Mouse (Mus musculus): Measurements from ENCODE around the gene Cdk15. TPM values are rescaled to one million over a fixed set of nuclear protein-coding genes. Genes with fewer than 3 reads are reported as not detected.

Cdk15 gene
- polyA plus RNA-seq, 1 experiment from 2014 or later: not detected

DNA sequence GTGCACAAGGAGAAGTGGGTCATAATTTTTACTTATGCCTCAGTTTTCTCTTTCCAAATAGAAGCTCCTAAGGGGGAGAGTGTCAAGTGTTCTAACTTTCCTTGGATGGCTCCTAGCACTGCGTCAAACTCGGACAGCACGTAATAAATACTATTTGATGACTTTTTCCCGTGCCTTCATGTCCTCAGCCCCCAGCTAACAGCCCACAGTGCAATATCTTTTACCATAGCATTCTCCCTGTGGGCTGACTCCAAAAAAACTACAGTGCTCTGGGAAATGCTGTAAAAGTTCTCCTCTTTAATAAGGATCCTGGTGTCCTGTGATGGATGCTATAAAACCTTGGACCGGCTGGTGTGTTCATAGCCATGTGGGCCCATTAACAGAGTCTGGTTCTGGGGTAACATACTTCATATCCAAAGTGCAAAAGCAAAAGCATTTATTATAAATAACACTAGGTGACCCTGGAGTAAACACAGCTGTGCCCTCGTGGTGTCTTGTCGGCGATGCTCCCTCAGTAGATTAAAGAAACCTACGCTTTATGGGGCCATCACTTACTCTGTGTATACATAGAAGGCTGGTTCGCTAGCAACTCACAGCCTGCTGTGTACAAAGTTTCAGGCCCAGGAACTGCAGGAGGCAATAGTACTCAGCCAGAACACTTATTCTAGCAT is 112.1 kb downstream of the Cdk15 start:
- H3K4me2 ChIP-seq (ENCODE audit: low read length): no peak overlapping the region
- no peaks in the 10 kb centered on the region for H3K36me3 ChIP-seq (ENCODE audit: control insufficient read depth, insufficient read depth, low read length)
- H3K27ac ChIP-seq (replicated peaks in 1 of 2; ENCODE audit: control insufficient read depth in 1 of 2, insufficient read depth in 1 of 2, low read depth in 2 of 2, low read length in 2 of 2): no peak overlapping the region
- peaks cover 86% of the 10 kb centered on the region for H3K27me3 ChIP-seq (ENCODE audit: control insufficient read depth, insufficient read depth, low read length)
- H3K4me3 ChIP-seq (ENCODE audit: control insufficient read depth in 1 of 2, insufficient read depth in 1 of 2, low read depth in 1 of 2, low read length in 2 of 2): no peak overlapping the region
- 74% methylated on average over 10 of the region's 10 CpGs for WGBS
- no peak for ATAC-seq (ENCODE audit: insufficient number of reproducible peaks, insufficient read depth, low FRiP score, low read depth)
- H3K4me1 ChIP-seq (ENCODE audit: control insufficient read depth in 2 of 2, insufficient read depth in 2 of 2, low read length in 2 of 2): peaks cover 10 to 16% of the 10 kb centered on the region in 2 experiments; a peak in 2 of 4 replicates
- H3K9ac ChIP-seq (ENCODE audit: low read length): no peak overlapping the region
- H3K9me3 ChIP-seq (ENCODE audit: control insufficient read depth, low read length): no peaks in the 10 kb centered on the region

DNA sequence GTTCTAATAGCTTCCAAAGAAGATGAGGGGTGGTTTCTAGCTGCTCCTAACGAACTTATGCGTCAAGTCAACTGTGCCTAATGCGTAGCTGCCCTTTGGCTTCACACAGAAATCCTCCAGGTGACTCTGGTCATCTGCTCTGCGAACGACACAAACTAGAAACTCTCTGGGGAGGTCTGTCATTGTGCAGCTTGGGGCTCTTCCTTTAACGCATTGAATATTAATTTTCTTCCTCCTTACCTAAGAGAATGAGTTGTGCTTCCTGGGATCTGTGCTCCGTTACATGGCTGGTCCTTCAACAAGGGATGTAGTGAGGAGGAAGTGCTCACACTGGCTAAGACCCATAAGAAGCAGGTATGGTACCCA is 112.6 kb downstream of the Cdk15 start:
- Histone ChIP-seq H3K9ac (ENCODE audit: low read length) (no peak overlapping the region), H3K27ac (replicated peaks in 1 of 2; ENCODE audit: control insufficient read depth in 1 of 2, insufficient read depth in 1 of 2, low read depth in 2 of 2, low read length in 2 of 2) (no peak overlapping the region), H3K27me3 (ENCODE audit: control insufficient read depth, insufficient read depth, low read length) (peaks cover 84% of the 10 kb centered on the region), H3K4me3 (ENCODE audit: control insufficient read depth in 1 of 2, insufficient read depth in 1 of 2, low read depth in 1 of 2, low read length in 2 of 2) (no peak overlapping the region), H3K36me3 (ENCODE audit: control insufficient read depth, insufficient read depth, low read length) (no peaks in the 10 kb centered on the region), H3K4me1 (ENCODE audit: control insufficient read depth in 2 of 2, insufficient read depth in 2 of 2, low read length in 2 of 2) (peaks cover 9 to 15% of the 10 kb centered on the region in 2 experiments; a peak in 2 of 4 replicates), H3K9me3 (ENCODE audit: control insufficient read depth, low read length) (no peaks in the 10 kb centered on the region), H3K4me2 (ENCODE audit: low read length) (no peak overlapping the region)
- no peak for ATAC-seq (ENCODE audit: insufficient number of reproducible peaks, insufficient read depth, low FRiP score, low read depth)
- 81% methylated on average over 7 of the region's 7 CpGs for WGBS

DNA sequence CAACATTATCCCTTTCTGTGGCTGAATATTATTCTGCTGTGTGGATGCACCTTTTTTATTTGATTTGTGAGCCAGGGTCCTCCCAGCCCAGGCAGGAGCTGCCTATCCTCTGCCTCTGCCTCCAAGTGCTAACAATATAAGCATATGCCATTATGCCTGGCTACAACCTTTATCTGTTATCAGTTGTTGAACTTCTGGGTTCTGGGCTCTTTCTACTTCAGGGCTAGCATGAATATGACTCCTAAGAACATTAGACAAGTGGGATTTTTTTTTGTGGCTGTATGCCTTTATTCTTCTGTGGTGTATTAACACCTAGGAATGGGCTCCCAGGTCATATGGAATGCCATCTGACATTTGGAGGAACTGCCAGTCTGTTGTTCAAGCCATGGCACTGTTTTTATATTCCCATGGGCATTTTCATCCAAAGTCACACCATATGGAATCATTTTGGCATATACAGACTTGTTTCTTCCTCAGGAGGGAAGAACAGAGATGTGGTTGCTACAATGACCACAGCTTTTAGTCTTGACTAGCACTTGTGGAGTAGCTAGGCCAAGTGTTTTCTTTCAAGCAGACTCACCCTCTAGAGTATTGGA is 113.7 kb downstream of the Cdk15 start:
- Histone ChIP-seq H3K4me1 (ENCODE audit: control insufficient read depth in 2 of 2, insufficient read depth in 2 of 2, low read length in 2 of 2) (peaks cover 5 to 9% of the 10 kb centered on the region in 2 experiments; a peak in 2 of 4 replicates), H3K9me3 (ENCODE audit: control insufficient read depth, low read length) (peaks cover 4% of the 10 kb centered on the region; the same call in 1 of the 2 replicates), H3K27me3 (ENCODE audit: control insufficient read depth, insufficient read depth, low read length) (peaks cover 81% of the 10 kb centered on the region), H3K4me2 (ENCODE audit: low read length) (no peak overlapping the region), H3K4me3 (ENCODE audit: control insufficient read depth in 1 of 2, insufficient read depth in 1 of 2, low read depth in 1 of 2, low read length in 2 of 2) (no peak overlapping the region), H3K9ac (ENCODE audit: low read length) (no peak overlapping the region), H3K36me3 (ENCODE audit: control insufficient read depth, insufficient read depth, low read length) (no peaks in the 10 kb centered on the region), H3K27ac (replicated peaks in 1 of 2; ENCODE audit: control insufficient read depth in 1 of 2, insufficient read depth in 1 of 2, low read depth in 2 of 2, low read length in 2 of 2) (no peak overlapping the region)
- ATAC-seq (ENCODE audit: insufficient number of reproducible peaks, insufficient read depth, low FRiP score, low read depth): no peak

DNA sequence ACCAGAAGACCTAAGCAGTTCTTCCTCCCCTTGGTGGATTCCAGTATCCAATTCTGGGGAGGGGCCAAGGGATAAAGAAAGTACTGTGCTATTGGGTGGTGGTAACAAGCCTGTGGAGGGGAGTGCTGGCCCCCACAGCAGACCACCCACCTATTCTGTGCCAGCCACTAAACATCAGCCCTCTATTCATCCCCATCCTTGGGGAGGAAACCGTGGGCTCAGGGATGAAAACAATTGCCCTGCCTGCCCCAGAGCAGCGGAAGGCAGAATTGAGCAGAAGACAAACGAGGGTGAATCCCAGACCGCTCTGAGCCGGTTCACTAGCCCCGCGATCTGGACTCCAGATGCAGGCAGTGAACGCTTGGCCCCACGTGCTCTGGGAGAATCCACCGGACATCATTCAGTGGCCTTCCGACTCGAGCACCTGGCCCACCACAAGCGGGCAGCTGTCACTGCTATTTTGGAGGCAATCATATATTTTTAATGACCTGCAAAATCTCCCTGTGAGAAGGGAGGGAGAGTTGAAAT is 119.4 kb downstream of the Cdk15 start:
- ATAC-seq (ENCODE audit: insufficient number of reproducible peaks, insufficient read depth, low FRiP score, low read depth): no peak
- Histone ChIP-seq H3K4me1 (ENCODE audit: control insufficient read depth in 2 of 2, insufficient read depth in 2 of 2, low read length in 2 of 2) (peaks cover 0 to 3% of the 10 kb centered on the region in 2 experiments; a peak in 1 of 4 replicates), H3K36me3 (ENCODE audit: control insufficient read depth, insufficient read depth, low read length) (no peaks in the 10 kb centered on the region), H3K4me3 (ENCODE audit: control insufficient read depth in 1 of 2, insufficient read depth in 1 of 2, low read depth in 1 of 2, low read length in 2 of 2) (no peak overlapping the region), H3K9ac (ENCODE audit: low read length) (no peak overlapping the region), H3K27ac (replicated peaks in 1 of 2; ENCODE audit: control insufficient read depth in 1 of 2, insufficient read depth in 1 of 2, low read depth in 2 of 2, low read length in 2 of 2) (no peak overlapping the region), H3K9me3 (ENCODE audit: control insufficient read depth, low read length) (peaks cover 4% of the 10 kb centered on the region; the same call in 1 of the 2 replicates), H3K4me2 (ENCODE audit: low read length) (no peak overlapping the region), H3K27me3 (ENCODE audit: control insufficient read depth, insufficient read depth, low read length) (peaks cover 58% of the 10 kb centered on the region)
- 23% methylated on average over 13 of the region's 13 CpGs for WGBS

GRCm38 (mm10) chr1:59376557-59376956 is 119.9 kb downstream of the Cdk15 start:
- Histone ChIP-seq H3K4me1 (ENCODE audit: control insufficient read depth in 2 of 2, insufficient read depth in 2 of 2, low read length in 2 of 2) (peaks cover 0 to 3% of the 10 kb centered on the region in 2 experiments; a peak in 1 of 4 replicates), H3K9me3 (ENCODE audit: control insufficient read depth, low read length) (peaks cover 4% of the 10 kb centered on the region; the same call in 1 of the 2 replicates), H3K27ac (replicated peaks in 1 of 2; ENCODE audit: control insufficient read depth in 1 of 2, insufficient read depth in 1 of 2, low read depth in 2 of 2, low read length in 2 of 2) (no peak overlapping the region), H3K27me3 (ENCODE audit: control insufficient read depth, insufficient read depth, low read length) (peaks cover 53% of the 10 kb centered on the region), H3K4me2 (ENCODE audit: low read length) (no peak overlapping the region), H3K36me3 (ENCODE audit: control insufficient read depth, insufficient read depth, low read length) (no peaks in the 10 kb centered on the region), H3K9ac (ENCODE audit: low read length) (no peak overlapping the region), H3K4me3 (ENCODE audit: control insufficient read depth in 1 of 2, insufficient read depth in 1 of 2, low read depth in 1 of 2, low read length in 2 of 2) (no peak overlapping the region)
- no peak for ATAC-seq (ENCODE audit: insufficient number of reproducible peaks, insufficient read depth, low FRiP score, low read depth)
- 17% methylated on average over 3 of the region's 3 CpGs for WGBS

- no peak overlapping the region for H3K4me2 ChIP-seq (ENCODE audit: low read length)
- H3K9me3 ChIP-seq (ENCODE audit: control insufficient read depth, low read length): peaks cover 4% of the 10 kb centered on the region; the same call in 1 of the 2 replicates
- ATAC-seq (ENCODE audit: insufficient number of reproducible peaks, insufficient read depth, low FRiP score, low read depth): no peak
- peaks cover 46% of the 10 kb centered on the region for H3K27me3 ChIP-seq (ENCODE audit: control insufficient read depth, insufficient read depth, low read length)
- H3K4me1 ChIP-seq (ENCODE audit: control insufficient read depth in 2 of 2, insufficient read depth in 2 of 2, low read length in 2 of 2): peaks cover 0 to 3% of the 10 kb centered on the region in 2 experiments; a peak in 1 of 4 replicates
- H3K4me3 ChIP-seq (ENCODE audit: control insufficient read depth in 1 of 2, insufficient read depth in 1 of 2, low read depth in 1 of 2, low read length in 2 of 2): no peak overlapping the region
- 70% methylated on average over 9 of the region's 9 CpGs for WGBS
- no peak overlapping the region for H3K9ac ChIP-seq (ENCODE audit: low read length)
- no peak overlapping the region for H3K27ac ChIP-seq (replicated peaks in 1 of 2; ENCODE audit: control insufficient read depth in 1 of 2, insufficient read depth in 1 of 2, low read depth in 2 of 2, low read length in 2 of 2)
- H3K36me3 ChIP-seq (ENCODE audit: control insufficient read depth, insufficient read depth, low read length): no peaks in the 10 kb centered on the region
These were observed 120.6 kb downstream of the Cdk15 start for GRCm38 (mm10) chr1:59377312-59377711.

GRCm38 (mm10) chr1:59380926-59381325 is 124.2 kb downstream of the Cdk15 start:
- 34% methylated on average over 10 of the region's 10 CpGs for WGBS
- no peak for ATAC-seq (ENCODE audit: insufficient number of reproducible peaks, insufficient read depth, low FRiP score, low read depth)

More at GRCm38 (mm10) chr1:59380926-59381325, 124.2 kb downstream of the Cdk15 start:
- Histone ChIP-seq H3K9me3 (ENCODE audit: control insufficient read depth, low read length) (no peaks in the 10 kb centered on the region), H3K4me2 (ENCODE audit: low read length) (no peak overlapping the region), H3K4me1 (ENCODE audit: control insufficient read depth in 2 of 2, insufficient read depth in 2 of 2, low read length in 2 of 2) (peaks cover 0 to 3% of the 10 kb centered on the region in 2 experiments; a peak in 1 of 4 replicates), H3K27me3 (ENCODE audit: control insufficient read depth, insufficient read depth, low read length) (peaks cover 43% of the 10 kb centered on the region), H3K9ac (ENCODE audit: low read length) (no peak overlapping the region), H3K36me3 (ENCODE audit: control insufficient read depth, insufficient read depth, low read length) (no peaks in the 10 kb centered on the region), H3K4me3 (ENCODE audit: control insufficient read depth in 1 of 2, insufficient read depth in 1 of 2, low read depth in 1 of 2, low read length in 2 of 2) (no peak overlapping the region), H3K27ac (replicated peaks in 1 of 2; ENCODE audit: control insufficient read depth in 1 of 2, insufficient read depth in 1 of 2, low read depth in 2 of 2, low read length in 2 of 2) (no peak overlapping the region)
